Mouse (Mus musculus) central nervous system, embryonic 14 days (tissue): ENCODE results near the gene Zfp560. TPM values are rescaled to one million over a fixed set of nuclear protein-coding genes. Genes with fewer than 3 reads are reported as not detected.

Source experiments
- polyA plus RNA-seq: library from polyadenylated mRNA; depleted of rRNA; stranded (reverse); fragments of >200 nt; gene quantifications from 2 replicates; pipeline ENCODE4 v1.2.3, GENCODE M21; 2012; rRNA removed

The Zfp560 gene
- 32.0 and 34.8 TPM in 2 replicates for polyA plus RNA-seq

DNA sequence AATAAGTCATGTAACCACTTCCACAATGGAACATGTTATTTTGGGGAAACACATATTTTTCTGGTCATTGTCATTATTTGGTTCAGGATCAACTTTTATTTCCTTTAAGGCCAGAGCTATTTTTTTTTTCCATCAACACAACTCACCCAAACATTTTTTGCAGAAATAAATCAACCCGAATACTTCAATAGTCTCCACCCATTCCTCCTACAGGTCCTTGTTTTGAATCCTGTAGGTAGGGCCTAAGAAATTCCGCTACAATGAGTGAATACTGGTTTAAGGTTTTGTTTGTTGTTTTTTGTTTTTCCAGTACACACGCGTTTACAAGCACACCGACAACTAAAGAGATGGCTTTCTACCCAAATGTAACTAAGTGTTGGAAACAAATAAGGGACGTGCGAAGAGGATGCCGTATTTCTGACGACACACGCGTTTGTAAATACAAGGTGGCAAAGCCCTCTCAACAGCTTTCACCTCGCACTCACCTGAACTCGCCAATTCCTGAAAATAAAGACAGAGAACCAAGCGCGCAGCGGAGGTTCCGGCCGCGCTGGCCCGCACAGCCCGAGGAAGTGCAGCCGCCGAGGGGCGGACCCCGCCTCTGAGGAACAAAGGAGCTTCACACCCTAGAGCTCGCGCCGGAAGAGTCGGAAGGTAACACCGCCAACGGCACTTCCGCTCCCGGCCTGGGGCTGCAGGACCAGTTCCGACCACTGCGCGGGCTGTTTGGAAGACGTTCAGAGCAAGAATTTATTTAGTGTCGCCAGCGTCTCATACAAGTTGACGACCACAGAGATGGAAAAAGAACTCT is at the start of gene Zfp560:
Gene Zfp560, minus strand, starts transcription at position 646 of the 811 bp plus-strand sequence.

DNA sequence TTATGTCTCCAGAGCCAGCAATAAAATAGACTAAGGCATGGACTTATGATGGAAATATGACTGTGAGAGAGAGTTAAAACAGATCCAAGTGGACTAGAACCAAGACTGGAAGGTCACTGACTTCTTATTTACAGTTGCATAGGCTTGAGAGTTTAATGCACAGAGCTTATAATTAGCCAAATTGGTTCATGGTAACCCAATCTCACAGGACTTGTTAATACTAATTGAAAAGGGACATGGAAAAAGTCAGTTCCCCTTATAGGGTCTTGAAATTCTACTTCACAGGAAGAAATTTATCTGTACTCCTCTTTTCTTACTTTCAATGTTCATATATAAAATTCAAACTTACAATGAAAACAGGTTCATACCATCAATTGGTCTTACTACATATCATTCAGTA is 49.0 kb downstream of the Zfp560 start, which contains the start of gene Olfr18:
Gene Olfr18, minus strand, starts transcription at position 101 of the 400 bp plus-strand sequence.

DNA sequence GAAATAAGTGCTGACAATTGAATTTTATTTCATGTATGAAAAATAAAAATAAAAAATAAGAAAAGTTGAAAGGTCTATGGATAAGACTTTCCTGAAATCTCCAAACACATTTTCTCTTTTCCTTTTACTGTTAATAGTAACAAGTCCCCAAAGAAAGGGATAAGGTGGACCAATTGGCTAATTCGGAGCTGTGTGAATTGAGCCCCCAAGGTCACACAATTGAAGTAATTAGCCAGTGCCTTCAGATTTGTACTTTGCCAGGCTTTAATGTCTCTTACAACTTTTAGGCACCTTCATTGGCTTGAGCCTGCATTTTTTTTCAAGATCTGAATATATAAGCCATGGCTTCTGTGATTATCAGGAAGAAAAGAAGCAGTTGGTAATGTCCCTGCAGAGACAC is 86.7 kb downstream of the Zfp560 start, which contains the start of gene Olfr873:
Gene Olfr873, plus strand, starts transcription at position 301 of the 400 bp plus-strand sequence.

Other genes starting within 250 kb of the Zfp560 start
- not detected in 2 replicates for gene Olfr870, start 211.1 kb downstream of the Zfp560 start, polyA plus RNA-seq
- gene Olfr871, start 173.0 kb downstream of the Zfp560 start, polyA plus RNA-seq: not detected in 2 replicates
- not detected in 2 replicates for gene Olfr872, start 148.1 kb downstream of the Zfp560 start, polyA plus RNA-seq
- gene Olfr39, start 102.8 kb downstream of the Zfp560 start, polyA plus RNA-seq: not detected in 2 replicates
- gene Olfr873, start 86.6 kb downstream of the Zfp560 start, polyA plus RNA-seq: not detected in 2 replicates
- 0.02 TPM in 1 of 2 replicates, not detected in the other for gene Olfr18, start 49.1 kb downstream of the Zfp560 start, polyA plus RNA-seq
- 14.4 and 14.9 TPM in 2 replicates for gene Zfp26, start 75.0 kb upstream of the Zfp560 start, polyA plus RNA-seq
- 23.7 and 27.0 TPM in 2 replicates for gene Zfp426, start 107.6 kb upstream of the Zfp560 start, polyA plus RNA-seq
- 47.0 and 57.0 TPM in 2 replicates for gene Zfp266, start 136.2 kb upstream of the Zfp560 start, polyA plus RNA-seq
- 23.8 and 24.6 TPM in 2 replicates for gene Zfp846, start 196.1 kb upstream of the Zfp560 start, polyA plus RNA-seq